In genomic region chr14:29558440-29558839, GRCm38 (mm10) we compare ENCODE assay signal across 22 mouse cellular contexts.
DNase-seq lines count a peak whose midpoint lies in the region; ATAC-seq and TF ChIP-seq lines count a peak whose summit lies in the region.
"Had no signal": no experiment of that assay in that cellular context is flagged by ENCODE, and none has a peak within 500 bp of the region (broad histone marks: within the 10 kb centered on the region; RNA-seq: fewer than 3 reads in every experiment).

No protein-coding gene starts in this region.

- H3K4me3 ChIP-seq in forebrain, embryonic 15.5 days: no peak overlapping the region
- H3K4me3 ChIP-seq in forebrain, embryonic 16.5 days (replicated peaks; ENCODE audit: low read length): no peak overlapping the region
- H3K4me3 ChIP-seq in forebrain, postnatal 0 days (ENCODE audit: low read depth, low read length): no peak overlapping the region
- no peak overlapping the region for H3K4me3 ChIP-seq in forebrain, embryonic 11.5 days (ENCODE audit: low read depth, low read length)
- no peak overlapping the region for H3K4me3 ChIP-seq in midbrain, embryonic 11.5 days (ENCODE audit: low read depth, low read length)
- H3K4me3 ChIP-seq in midbrain, embryonic 13.5 days (replicated peaks): no peak overlapping the region

- TF ChIP-seq CTCF in forebrain, postnatal 0 days (IDR thresholded peaks at IDR 0.05; ENCODE audit: low read depth): no peak
- no peak for TF ChIP-seq CTCF in brain, embryonic 14.5 days (IDR thresholded peaks at IDR 0.05; ENCODE audit: borderline replicate concordance, extremely low read depth, insufficient read depth, insufficient read length)

- H3K27ac ChIP-seq in forebrain, embryonic 15.5 days (replicated peaks): peak overlapping the region; percentile 5; the same call in 1 of the 2 replicates
- no peak overlapping the region for H3K27ac ChIP-seq in forebrain, embryonic 16.5 days (ENCODE audit: low read length)
- no peak overlapping the region for H3K27ac ChIP-seq in forebrain, postnatal 0 days (ENCODE audit: low read depth, low read length)
- no peak overlapping the region for H3K27ac ChIP-seq in forebrain, embryonic 11.5 days (ENCODE audit: low read depth, low read length)
- no peak overlapping the region for H3K27ac ChIP-seq in midbrain, embryonic 11.5 days (ENCODE audit: low read depth, low read length)
- H3K27ac ChIP-seq in midbrain, embryonic 13.5 days: no peak overlapping the region

- no peak for ATAC-seq in forebrain, embryonic 15.5 days (replicated peaks)
- no peak for ATAC-seq in forebrain, embryonic 16.5 days
- peak; percentile 60; the same call in 1 of the 2 replicates for ATAC-seq in forebrain, postnatal 0 days
- ATAC-seq in forebrain, embryonic 11.5 days (replicated peaks; ENCODE audit: low FRiP score): no peak
- ATAC-seq in midbrain, embryonic 11.5 days (ENCODE audit: low FRiP score): no peak
- ATAC-seq in midbrain, embryonic 13.5 days: no peak
- ATAC-seq: activated CD4-positive, CD25-positive, alpha-beta regulatory T cell, adult 4 months; CD4-positive, CD25-positive, alpha-beta regulatory T cell, adult 4 months; Patski had no signal

- no peaks in the 10 kb centered on the region for H3K9me3 ChIP-seq in forebrain, embryonic 15.5 days
- no peaks in the 10 kb centered on the region for H3K9me3 ChIP-seq in forebrain, embryonic 16.5 days (ENCODE audit: control insufficient read depth, low read length)
- H3K9me3 ChIP-seq in forebrain, postnatal 0 days (ENCODE audit: low read length): no peaks in the 10 kb centered on the region
- no peaks in the 10 kb centered on the region for H3K9me3 ChIP-seq in forebrain, embryonic 11.5 days (ENCODE audit: control insufficient read depth, low read length)
- no peaks in the 10 kb centered on the region for H3K9me3 ChIP-seq in midbrain, embryonic 11.5 days (ENCODE audit: control insufficient read depth, low read length)
- no peaks in the 10 kb centered on the region for H3K9me3 ChIP-seq in midbrain, embryonic 13.5 days

- no peak for TF ChIP-seq POLR2A in brain, embryonic 14.5 days (IDR thresholded peaks at IDR 0.05; ENCODE audit: borderline replicate concordance, extremely low read depth, insufficient read depth, insufficient read length, poor library complexity, severe bottlenecking)

- H3K9ac ChIP-seq in forebrain, embryonic 15.5 days (replicated peaks): no peak overlapping the region
- no peak overlapping the region for H3K9ac ChIP-seq in forebrain, embryonic 16.5 days (replicated peaks; ENCODE audit: low read depth, low read length)
- H3K9ac ChIP-seq in forebrain, postnatal 0 days: no peak overlapping the region
- no peak overlapping the region for H3K9ac ChIP-seq in forebrain, embryonic 11.5 days (ENCODE audit: low read length)
- no peak overlapping the region for H3K9ac ChIP-seq in midbrain, embryonic 11.5 days (ENCODE audit: low read length)
- H3K9ac ChIP-seq in midbrain, embryonic 13.5 days (replicated peaks): no peak overlapping the region

- 63% methylated on average over 8 of the region's 8 CpGs for WGBS in forebrain, embryonic 15.5 days
- 63% methylated on average over 8 of the region's 8 CpGs for WGBS in forebrain, embryonic 16.5 days
- 51% methylated on average over 8 of the region's 8 CpGs for WGBS in forebrain, postnatal 0 days
- 92% methylated on average over 8 of the region's 8 CpGs for WGBS in forebrain, embryonic 11.5 days
- WGBS in midbrain, embryonic 11.5 days: 90% methylated on average over 8 of the region's 8 CpGs
- WGBS in midbrain, embryonic 13.5 days: 69% methylated on average over 8 of the region's 8 CpGs

- no peak overlapping the region for H3K4me2 ChIP-seq in forebrain, embryonic 15.5 days (replicated peaks)
- H3K4me2 ChIP-seq in forebrain, embryonic 16.5 days (ENCODE audit: low read length): no peak overlapping the region
- no peak overlapping the region for H3K4me2 ChIP-seq in forebrain, postnatal 0 days (ENCODE audit: low read depth)
- H3K4me2 ChIP-seq in forebrain, embryonic 11.5 days (ENCODE audit: low read depth, low read length, severe bottlenecking): no peak overlapping the region
- no peak overlapping the region for H3K4me2 ChIP-seq in midbrain, embryonic 11.5 days
- H3K4me2 ChIP-seq in midbrain, embryonic 13.5 days (replicated peaks): no peak overlapping the region

- DNase-seq in forebrain, postnatal 0 days: no peak
- DNase-seq in forebrain, embryonic 11.5 days (ENCODE audit: low spot score): no peak
- DNase-seq in midbrain, embryonic 11.5 days (ENCODE audit: low spot score, missing footprints): peak; percentile 54
- DNase-seq in brain, embryonic 14.5 days (ENCODE audit: low read depth): peak; percentile 32
- DNase-seq in left cerebral cortex, postnatal 4 days: no peak
- DNase-seq: adrenal gland, adult 2 months; adrenal gland, adult 8-10 months; adrenal gland, postnatal 10 days; adrenal gland, postnatal 14 days; adrenal gland, postnatal 25 days; adrenal gland, postnatal 36 days; B cell, adult 2 months; cerebellum, adult 11 months; cerebellum, adult 11-12 months; cerebellum, adult 18-20 months had no signal

- intact Hi-C loops in left cerebral cortex, postnatal 4 days (cut with DNase I): no loop called here

- peaks cover 7% of the 10 kb centered on the region for H3K4me1 ChIP-seq in forebrain, embryonic 15.5 days
- H3K4me1 ChIP-seq in forebrain, embryonic 16.5 days (replicated peaks; ENCODE audit: control insufficient read depth, insufficient read depth, low read length): peaks cover 9% of the 10 kb centered on the region
- no peaks in the 10 kb centered on the region for H3K4me1 ChIP-seq in forebrain, postnatal 0 days (ENCODE audit: insufficient read depth)
- H3K4me1 ChIP-seq in forebrain, embryonic 11.5 days (replicated peaks; ENCODE audit: control insufficient read depth, insufficient read depth, low read length): 0 out of 2 replicates have a peak, but pooled peaks cover 2% of the 10 kb centered on the region
- H3K4me1 ChIP-seq in midbrain, embryonic 11.5 days (ENCODE audit: control insufficient read depth, insufficient read depth, low read length): no peaks in the 10 kb centered on the region
- H3K4me1 ChIP-seq in midbrain, embryonic 13.5 days (replicated peaks): peaks cover 8% of the 10 kb centered on the region

- no peaks in the 10 kb centered on the region for H3K27me3 ChIP-seq in forebrain, embryonic 15.5 days
- no peaks in the 10 kb centered on the region for H3K27me3 ChIP-seq in forebrain, embryonic 16.5 days (replicated peaks; ENCODE audit: control insufficient read depth, insufficient read depth, low read length)
- H3K27me3 ChIP-seq in forebrain, postnatal 0 days (ENCODE audit: insufficient read depth, low read length): no peaks in the 10 kb centered on the region
- H3K27me3 ChIP-seq in forebrain, embryonic 11.5 days (ENCODE audit: control insufficient read depth, insufficient read depth, low read length): no peaks in the 10 kb centered on the region
- H3K27me3 ChIP-seq in midbrain, embryonic 11.5 days (ENCODE audit: control insufficient read depth, insufficient read depth, low read length): no peaks in the 10 kb centered on the region
- no peaks in the 10 kb centered on the region for H3K27me3 ChIP-seq in midbrain, embryonic 13.5 days

- no peaks in the 10 kb centered on the region for H3K36me3 ChIP-seq in forebrain, embryonic 15.5 days
- H3K36me3 ChIP-seq in forebrain, embryonic 16.5 days (ENCODE audit: control insufficient read depth, insufficient read depth): no peaks in the 10 kb centered on the region
- H3K36me3 ChIP-seq in forebrain, postnatal 0 days (ENCODE audit: insufficient read depth): no peaks in the 10 kb centered on the region
- H3K36me3 ChIP-seq in forebrain, embryonic 11.5 days (ENCODE audit: control insufficient read depth, insufficient read depth, low read length): no peaks in the 10 kb centered on the region
- H3K36me3 ChIP-seq in midbrain, embryonic 11.5 days (ENCODE audit: control insufficient read depth, insufficient read depth, low read length): no peaks in the 10 kb centered on the region
- no peaks in the 10 kb centered on the region for H3K36me3 ChIP-seq in midbrain, embryonic 13.5 days
- H3K36me3 ChIP-seq: G1E had no signal

Comparison
In these comparisons a context has a peak if more than half of its experiments do, and no peak if none do; other contexts are left out.
1. DNase-seq: peak in midbrain, embryonic 11.5 days (single experiment) and brain, embryonic 14.5 days (single experiment); none in forebrain, postnatal 0 days (single experiment), forebrain, embryonic 11.5 days (single experiment) and left cerebral cortex, postnatal 4 days (single experiment).